Mouse (Mus musculus): ENCODE data around the gene Vdac1. TPM values are rescaled to one million over a fixed set of nuclear protein-coding genes. Genes with fewer than 3 reads are reported as not detected.
"Not testable (repeated sequence)": the region's sequence is repeated elsewhere in the genome, so short reads cannot be mapped to it uniquely, and the experiment has no call there.

Vdac1 gene
- polyA plus RNA-seq, 1 experiment: 47.0 TPM

- H3K27ac ChIP-seq (ENCODE audit: insufficient read depth, low read depth, low read length): no peak overlapping the region
- H3K27me3 ChIP-seq (ENCODE audit: control insufficient read depth, insufficient read depth, low read length): no peaks in the 10 kb centered on the region
- 92% methylated on average over 3 of the region's 3 CpGs for WGBS
- H3K4me1 ChIP-seq (ENCODE audit: control insufficient read depth, insufficient read depth, insufficient read length, low read length): no peaks in the 10 kb centered on the region
- peaks cover 60% of the 10 kb centered on the region for H3K36me3 ChIP-seq (ENCODE audit: control insufficient read depth, insufficient read depth, low read length)
- H3K4me3 ChIP-seq (ENCODE audit: low read depth, low read length): no peak overlapping the region
- no peak for TF ChIP-seq CTCF (IDR thresholded peaks at IDR 0.05; ENCODE audit: extremely low read depth, insufficient read length, insufficient replicate concordance, low read depth, low read length)
- TF ChIP-seq POLR2A (IDR thresholded peaks at IDR 0.05; ENCODE audit: low read depth, low read length): no peak
Measured at GRCm38 (mm10) chr11:52386892-52387291, 26.2 kb downstream of the Vdac1 start.

DNA sequence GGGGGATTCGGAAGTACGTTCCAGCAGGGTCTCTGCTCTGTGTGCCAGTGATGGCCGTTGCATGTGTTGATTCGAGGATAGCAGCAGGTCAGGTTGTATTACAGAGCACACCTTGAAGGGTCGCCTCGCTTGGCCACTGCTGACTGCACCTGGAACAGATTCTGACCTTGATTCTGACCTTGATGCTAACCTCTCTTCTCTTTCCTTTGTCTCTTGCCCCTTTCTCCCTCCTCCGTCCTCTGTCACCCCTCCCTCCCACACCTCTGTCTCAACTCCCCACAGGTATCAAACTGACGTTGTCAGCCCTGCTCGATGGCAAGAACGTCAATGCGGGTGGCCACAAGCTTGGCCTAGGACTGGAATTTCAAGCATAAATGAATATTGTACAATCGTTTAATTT, 27.5 kb downstream of the Vdac1 start:
- peaks cover 55% of the 10 kb centered on the region for H3K36me3 ChIP-seq (ENCODE audit: control insufficient read depth, insufficient read depth, low read length)
- WGBS: 86% methylated on average over 12 of the region's 12 CpGs
- H3K27ac ChIP-seq (ENCODE audit: insufficient read depth, low read depth, low read length): no peak overlapping the region
- TF ChIP-seq POLR2A (IDR thresholded peaks at IDR 0.05; ENCODE audit: low read depth, low read length): no peak
- no peak for TF ChIP-seq CTCF (IDR thresholded peaks at IDR 0.05; ENCODE audit: extremely low read depth, insufficient read length, insufficient replicate concordance, low read depth, low read length)
- H3K4me3 ChIP-seq (ENCODE audit: low read depth, low read length): no peak overlapping the region
- H3K27me3 ChIP-seq (ENCODE audit: control insufficient read depth, insufficient read depth, low read length): no peaks in the 10 kb centered on the region
- H3K4me1 ChIP-seq (ENCODE audit: control insufficient read depth, insufficient read depth, insufficient read length, low read length): no peaks in the 10 kb centered on the region

DNA sequence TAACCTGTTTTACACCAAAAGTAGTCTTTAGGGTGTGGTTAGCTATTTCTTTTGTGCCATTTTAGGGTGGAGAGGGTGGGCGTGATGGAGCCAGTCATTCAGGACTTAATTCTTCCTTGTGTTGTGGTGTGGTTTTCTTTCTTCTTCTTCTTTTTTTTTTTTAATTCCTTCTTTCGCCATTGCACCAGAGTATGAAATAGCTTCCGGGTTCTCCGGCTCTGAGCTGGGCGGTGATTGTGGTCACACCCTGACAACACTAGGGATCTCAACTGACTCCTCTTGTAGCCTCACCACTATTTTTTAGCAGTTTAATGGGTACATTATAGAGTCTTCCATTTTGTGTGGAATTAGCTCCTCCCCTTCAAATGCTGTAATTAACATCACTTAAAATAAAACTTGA, 28.3 kb downstream of the Vdac1 start:
- not testable (repeated sequence) for H3K27me3 ChIP-seq (ENCODE audit: control insufficient read depth, insufficient read depth, low read length); H3K4me1 ChIP-seq (ENCODE audit: control insufficient read depth, insufficient read depth, insufficient read length, low read length); H3K4me3 ChIP-seq (ENCODE audit: low read depth, low read length); H3K27ac ChIP-seq (ENCODE audit: insufficient read depth, low read depth, low read length)
- WGBS: 82% methylated on average over 5 of the region's 5 CpGs
- H3K36me3 ChIP-seq (ENCODE audit: control insufficient read depth, insufficient read depth, low read length): peaks cover 49% of the 10 kb centered on the region

DNA sequence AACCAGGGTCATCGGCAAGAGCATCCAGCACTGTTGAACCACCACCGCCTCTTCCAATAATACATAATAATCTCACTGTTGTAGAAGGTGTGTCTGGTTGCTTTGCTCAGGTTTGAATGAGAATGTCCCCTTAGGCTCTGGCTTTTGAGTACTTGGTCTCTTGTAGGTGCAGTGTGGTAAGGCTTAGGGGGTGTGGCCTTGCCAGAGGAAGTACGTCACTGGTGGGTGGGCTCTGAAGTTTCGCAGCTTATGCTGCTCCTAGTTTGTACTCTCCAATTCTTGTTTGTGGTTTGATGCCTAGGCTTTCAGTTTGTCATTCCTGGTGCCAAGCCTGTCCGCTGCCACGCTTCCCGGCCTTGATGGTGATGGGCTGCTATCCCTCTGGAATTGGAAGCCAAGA, 29.3 kb downstream of the Vdac1 start:
- Histone ChIP-seq H3K36me3 (ENCODE audit: control insufficient read depth, insufficient read depth, low read length) (peaks cover 41% of the 10 kb centered on the region), H3K4me1 (ENCODE audit: control insufficient read depth, insufficient read depth, insufficient read length, low read length) (no peaks in the 10 kb centered on the region), H3K27ac (ENCODE audit: insufficient read depth, low read depth, low read length) (no peak overlapping the region), H3K4me3 (ENCODE audit: low read depth, low read length) (no peak overlapping the region), H3K27me3 (ENCODE audit: control insufficient read depth, insufficient read depth, low read length) (no peaks in the 10 kb centered on the region)
- whole genome bisulfite sequencing: 92% methylated on average over 7 of the region's 7 CpGs
- TF ChIP-seq POLR2A (IDR thresholded peaks at IDR 0.05; ENCODE audit: low read depth, low read length) (no peak), CTCF (IDR thresholded peaks at IDR 0.05; ENCODE audit: extremely low read depth, insufficient read length, insufficient replicate concordance, low read depth, low read length) (no peak)

DNA sequence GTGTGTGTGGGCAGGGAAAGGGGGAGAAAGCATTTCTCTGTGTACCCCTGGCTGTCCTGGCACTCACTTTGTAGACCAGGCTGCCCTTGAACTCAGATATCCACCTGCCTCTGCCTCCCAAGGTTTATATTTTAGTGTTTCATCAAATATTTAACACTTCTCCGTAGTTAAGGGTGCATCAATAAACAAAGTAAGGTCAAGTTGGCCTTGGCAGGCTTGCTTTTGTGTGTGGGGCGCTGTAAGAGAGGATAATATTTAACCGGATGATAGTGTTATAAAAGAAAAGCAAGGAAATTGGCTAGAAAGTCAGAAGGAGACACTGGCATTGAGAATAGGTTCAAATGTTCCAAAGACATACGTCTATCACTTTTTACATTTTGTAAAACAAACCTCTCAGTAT, 33.8 kb downstream of the Vdac1 start:
- no peak overlapping the region for H3K27ac ChIP-seq (ENCODE audit: insufficient read depth, low read depth, low read length)
- H3K36me3 ChIP-seq (ENCODE audit: control insufficient read depth, insufficient read depth, low read length): peaks cover 6% of the 10 kb centered on the region
- TF ChIP-seq POLR2A (IDR thresholded peaks at IDR 0.05; ENCODE audit: low read depth, low read length): no peak
- H3K4me3 ChIP-seq (ENCODE audit: low read depth, low read length): no peak overlapping the region
- WGBS: 30% methylated on average over 4 of the region's 4 CpGs
- peaks cover 3% of the 10 kb centered on the region; the same call in 1 of the 2 replicates for H3K4me1 ChIP-seq (ENCODE audit: control insufficient read depth, insufficient read depth, insufficient read length, low read length)
- no peaks in the 10 kb centered on the region for H3K27me3 ChIP-seq (ENCODE audit: control insufficient read depth, insufficient read depth, low read length)

- TF ChIP-seq CTCF (IDR thresholded peaks at IDR 0.05; ENCODE audit: extremely low read depth, insufficient read length, insufficient replicate concordance, low read depth, low read length) (peak; percentile 12; the same call in 1 of the 2 replicates), POLR2A (IDR thresholded peaks at IDR 0.05; ENCODE audit: low read depth, low read length) (no peak)
- peaks cover 3% of the 10 kb centered on the region for H3K36me3 ChIP-seq (ENCODE audit: control insufficient read depth, insufficient read depth, low read length)
- WGBS: 45% methylated on average over 4 of the region's 4 CpGs
Measured at GRCm38 (mm10) chr11:52395343-52395742, 34.7 kb downstream of the Vdac1 start.

DNA sequence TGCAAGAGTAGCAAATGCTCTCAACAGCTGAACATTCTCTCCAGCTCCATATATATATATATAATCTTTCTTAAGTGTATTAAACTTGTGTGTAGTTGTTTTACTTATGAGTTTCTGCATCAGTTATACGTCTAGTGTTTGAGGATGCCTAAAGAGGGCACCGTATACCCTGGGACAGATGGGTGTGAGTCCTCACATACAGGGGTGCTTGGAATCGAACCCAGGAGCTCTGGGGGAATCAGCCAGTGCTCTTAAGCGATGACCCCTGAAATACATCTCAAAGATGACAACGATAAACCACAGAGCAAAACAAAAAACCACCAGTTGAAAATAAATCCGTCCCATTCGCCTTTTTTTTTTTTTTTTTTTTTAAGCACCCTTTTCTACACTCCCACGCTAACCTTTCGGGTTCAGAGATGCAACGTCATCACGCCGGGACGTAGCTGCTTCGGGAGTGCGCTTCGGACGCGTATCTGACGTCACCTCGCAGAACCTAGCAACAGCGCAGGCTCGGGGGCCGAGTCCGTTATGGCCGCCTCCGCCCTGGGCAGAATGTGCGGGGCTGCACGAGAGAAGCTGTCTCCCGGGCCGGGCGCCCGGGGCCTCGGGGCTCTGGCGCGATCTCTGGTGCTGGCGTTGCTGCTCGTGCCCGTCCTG, 35.4 kb downstream of the Vdac1 start, which contains the start of gene 9530068E07Rik:
Gene 9530068E07Rik (plus strand): TSS at position 489 of the 657 bp plus-strand sequence.
- H3K27ac ChIP-seq (ENCODE audit: insufficient read depth, low read depth, low read length): peak within 1 kb of the TSS; percentile 45
- no peaks in the 10 kb centered on the region for H3K27me3 ChIP-seq (ENCODE audit: control insufficient read depth, insufficient read depth, low read length)
- TF ChIP-seq CTCF (IDR thresholded peaks at IDR 0.05; ENCODE audit: extremely low read depth, insufficient read length, insufficient replicate concordance, low read depth, low read length) (no peak), POLR2A (IDR thresholded peaks at IDR 0.05; ENCODE audit: low read depth, low read length) (peak; percentile 70)
- peaks cover 3% of the 10 kb centered on the region; the same call in 1 of the 2 replicates for H3K4me1 ChIP-seq (ENCODE audit: control insufficient read depth, insufficient read depth, insufficient read length, low read length)
- 1% methylated on average over 38 of the region's 38 CpGs for WGBS
- peak within 1 kb of the TSS; percentile 96 for H3K4me3 ChIP-seq (ENCODE audit: low read depth, low read length)
- H3K36me3 ChIP-seq (ENCODE audit: control insufficient read depth, insufficient read depth, low read length): no peaks in the 10 kb centered on the region

More at GRCm38 (mm10) chr11:52395343-52395742, 34.7 kb downstream of the Vdac1 start:
- Histone ChIP-seq H3K27ac (ENCODE audit: insufficient read depth, low read depth, low read length) (no peak overlapping the region), H3K27me3 (ENCODE audit: control insufficient read depth, insufficient read depth, low read length) (no peaks in the 10 kb centered on the region), H3K4me3 (ENCODE audit: low read depth, low read length) (no peak overlapping the region), H3K4me1 (ENCODE audit: control insufficient read depth, insufficient read depth, insufficient read length, low read length) (peaks cover 3% of the 10 kb centered on the region; the same call in 1 of the 2 replicates)
